Mouse (Mus musculus) small intestine, adult 2 months (tissue): Measurements from ENCODE around the gene Fbxo42.
A peak's percentile ranks its signal among the peaks of the same experiment; 100 is the strongest.

Source experiments
- CTCF ChIP-seq: fragments of 200-500 bp; IDR thresholded peaks from 2 replicates; pipeline ENCODE4 v1.5.1; 2012; ENCODE audit warnings: low read depth, mild to moderate bottlenecking, control low read depth, inconsistent platforms, low read length, moderate library complexity, mixed read lengths; ENCODE audit not compliant: insufficient replicate concordance, insufficient read length; ENCODE audit errors: extremely low read depth
- POLR2A ChIP-seq: fragments of 200-500 bp; IDR thresholded peaks from 2 replicates; pipeline ENCODE4 v1.6.1; 2012; ENCODE audit warnings: low read depth, mild to moderate bottlenecking, control low read depth, inconsistent platforms, low read length, moderate library complexity

DNA sequence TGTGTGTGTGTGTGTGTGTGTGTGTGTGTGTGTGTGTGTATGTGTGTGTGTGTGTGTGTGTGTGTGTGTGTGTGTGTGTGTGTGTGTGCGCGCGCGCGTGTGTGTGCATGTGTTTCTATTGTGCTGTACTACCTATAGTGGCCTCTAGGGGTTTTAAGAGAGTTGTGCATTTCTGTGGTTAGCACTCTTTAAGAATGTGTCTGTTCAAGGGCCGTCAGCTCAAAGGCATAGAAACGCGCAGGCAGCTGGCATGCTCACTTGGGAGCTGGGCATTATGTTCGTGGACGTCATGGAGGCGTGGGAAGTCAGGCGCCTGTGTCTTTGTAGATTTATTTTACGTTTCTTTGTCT lies 49.9 kb downstream of the Fbxo42 start:
- TF ChIP-seq POLR2A = no peak
- TF ChIP-seq CTCF = peak; percentile 36; the same call in 1 of the 2 replicates
